Mouse (Mus musculus) mesoderm, embryonic 11.5 days (tissue): ENCODE measurements at regions not wholly inside any gene's neighbourhood (a gene's known extent, or its start where the extent isn't known, plus 50 kb on each side); places are given as distances from the start of the nearest gene placed in this dataset.
A peak's percentile ranks its signal among the peaks of the same experiment; 100 is the strongest.

Experiments
- DNase-seq: peaks from one replicate; pipeline ENCODE4 v3.0.0-alpha.2; 2012; ENCODE audit warnings: low read depth, low spot score

DNA sequence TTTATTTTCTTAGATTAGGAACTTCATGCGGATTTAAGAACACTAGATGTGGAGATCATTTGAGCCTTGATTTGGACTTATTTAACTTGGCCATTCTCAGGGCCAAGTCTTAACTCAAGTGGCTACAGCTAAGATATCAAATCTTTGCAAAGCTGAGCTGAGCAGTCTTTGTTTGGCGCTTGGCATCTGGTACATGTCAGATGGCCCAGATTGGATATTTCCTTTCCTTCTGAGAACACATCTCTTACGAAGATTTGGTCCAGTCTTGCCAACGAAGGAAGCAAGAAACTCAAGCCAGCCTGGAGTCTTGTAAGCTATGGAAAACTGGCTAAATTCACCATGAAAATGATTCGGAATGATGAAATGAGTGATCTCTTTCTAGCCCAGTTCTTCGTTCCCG lies 59.1 kb upstream of the Cdc42ep3 start:
- DNase-seq, result no peak

DNA sequence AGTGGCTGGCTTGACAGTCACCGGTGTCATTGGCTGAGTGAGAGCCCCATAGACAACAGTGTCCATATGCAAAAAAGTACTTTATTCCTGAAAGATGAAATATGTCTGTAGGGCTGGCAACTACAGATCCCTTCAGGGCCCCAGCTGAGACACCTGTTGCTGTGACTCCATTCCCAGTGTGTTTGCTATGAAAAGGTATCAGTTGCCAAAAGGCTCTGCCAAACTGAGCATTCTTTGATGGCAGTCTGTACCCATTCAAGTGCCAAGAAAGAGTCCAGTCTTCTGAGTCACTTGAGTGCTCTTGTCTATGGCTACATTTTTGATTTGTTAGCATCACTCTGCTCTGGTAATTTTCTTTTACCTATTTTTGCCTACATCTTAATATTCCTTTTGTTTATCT lies 63.1 kb upstream of the Cdc42ep3 start:
- no peak for DNase-seq

- no peak for DNase-seq
Measured at GRCm38 (mm10) chr17:79421618-79422017, 66.7 kb upstream of the Cdc42ep3 start.

DNA sequence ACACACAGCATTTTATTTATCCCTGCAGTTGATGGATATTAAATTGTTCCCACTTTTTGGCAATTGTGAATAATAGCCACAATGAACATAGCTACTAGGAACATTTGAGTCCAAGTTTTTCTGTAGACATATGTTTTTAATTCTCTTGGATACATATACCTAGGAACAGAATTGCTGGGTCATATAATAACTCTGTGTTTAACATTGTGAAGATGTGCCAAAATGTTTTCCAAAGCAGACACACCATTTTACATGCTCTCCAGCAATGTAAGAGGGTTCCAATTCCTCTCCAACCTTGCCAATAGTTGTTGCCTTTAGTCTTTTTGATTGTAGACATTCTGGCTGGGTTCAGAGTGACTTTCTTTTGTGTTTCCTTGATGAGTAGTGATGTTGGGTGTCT lies 84.3 kb upstream of the Cdc42ep3 start:
- no peak for DNase-seq

DNA sequence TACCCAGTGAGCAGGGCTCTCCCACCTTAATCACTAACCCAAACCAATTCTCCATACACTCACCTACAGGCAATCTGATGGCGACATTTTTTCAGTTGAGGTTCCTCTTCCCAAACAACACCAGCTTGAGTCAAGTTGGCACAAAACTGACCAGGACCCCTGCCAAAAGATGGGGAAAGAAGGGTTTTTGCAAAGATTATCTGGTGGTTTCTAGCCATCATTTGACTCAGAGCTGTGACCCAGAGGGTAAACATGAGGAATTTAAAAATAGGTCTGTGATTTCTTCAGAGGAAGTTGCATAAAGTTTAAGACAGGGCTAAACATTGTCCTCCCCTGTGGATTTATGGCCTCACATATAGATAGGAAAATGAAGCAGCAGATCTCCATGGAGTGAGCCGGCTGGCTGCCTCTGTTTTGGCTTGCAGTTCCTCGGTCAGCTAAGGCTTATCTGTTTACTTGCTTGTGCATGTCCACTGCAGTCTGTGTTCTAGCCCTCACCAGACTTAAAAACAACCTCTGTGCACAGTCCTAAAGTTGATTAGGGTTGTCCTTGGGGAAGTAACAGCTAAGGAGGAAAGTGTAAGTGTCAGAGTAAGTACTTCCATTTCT lies 87.7 kb upstream of the Cdc42ep3 start:
- no peak for DNase-seq

- no peak for DNase-seq
Measured at GRCm38 (mm10) chr17:79447170-79447569, 92.3 kb upstream of the Cdc42ep3 start.

- peak; percentile 55 for DNase-seq
Measured at GRCm38 (mm10) chr17:79451141-79451860, 96.4 kb upstream of the Cdc42ep3 start.

DNA sequence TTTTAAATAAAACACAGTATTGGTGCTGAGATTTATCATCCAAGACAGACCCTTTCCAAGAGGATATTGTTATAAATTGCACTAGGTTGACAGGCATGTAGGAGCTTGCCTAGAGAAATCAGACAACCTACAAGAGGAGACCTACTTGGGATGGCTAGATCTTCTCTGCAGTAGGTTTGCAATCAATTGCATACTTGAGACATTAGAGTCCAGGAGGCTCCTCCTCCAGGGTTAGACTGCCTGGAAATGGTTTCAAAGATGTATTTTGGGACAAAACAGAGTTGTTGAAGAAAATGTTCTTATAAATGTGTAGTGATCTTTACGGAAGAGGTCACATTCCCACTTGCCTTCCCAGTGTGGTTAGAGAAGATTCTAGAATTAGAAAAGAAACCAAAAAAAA lies 98.9 kb upstream of the Cdc42ep3 start:
- no peak for DNase-seq

- peak; percentile 22 for DNase-seq
Measured at GRCm38 (mm10) chr17:79454526-79454925, 99.6 kb upstream of the Cdc42ep3 start.

- DNase-seq, result no peak
Measured at GRCm38 (mm10) chr17:79455229-79455628, 100.3 kb upstream of the Cdc42ep3 start.

GRCm38 (mm10) chr17:79457636-79458035 lies 102.7 kb upstream of the Cdc42ep3 start:
- peak; percentile 61 for DNase-seq

DNA sequence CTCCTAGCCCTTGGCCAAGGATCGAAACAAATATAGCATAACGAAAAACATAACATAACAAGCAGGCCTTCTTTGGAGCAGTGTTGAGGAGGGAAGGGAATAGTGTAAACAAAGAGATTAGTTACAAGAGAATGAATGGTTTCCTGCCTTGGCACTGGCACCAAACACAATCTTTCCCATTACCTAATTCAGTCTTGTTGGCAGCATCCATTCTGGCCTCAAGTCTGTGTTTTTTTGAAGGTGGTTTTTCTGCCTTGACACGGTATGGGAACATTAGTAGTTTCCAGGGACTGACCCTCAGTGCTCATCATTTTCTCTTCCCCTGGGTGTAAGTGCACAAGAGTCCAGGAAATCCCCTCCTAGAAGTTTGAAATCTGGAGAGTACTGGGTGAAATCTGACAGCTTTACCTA lies 106.8 kb upstream of the Cdc42ep3 start:
- no peak for DNase-seq

DNA sequence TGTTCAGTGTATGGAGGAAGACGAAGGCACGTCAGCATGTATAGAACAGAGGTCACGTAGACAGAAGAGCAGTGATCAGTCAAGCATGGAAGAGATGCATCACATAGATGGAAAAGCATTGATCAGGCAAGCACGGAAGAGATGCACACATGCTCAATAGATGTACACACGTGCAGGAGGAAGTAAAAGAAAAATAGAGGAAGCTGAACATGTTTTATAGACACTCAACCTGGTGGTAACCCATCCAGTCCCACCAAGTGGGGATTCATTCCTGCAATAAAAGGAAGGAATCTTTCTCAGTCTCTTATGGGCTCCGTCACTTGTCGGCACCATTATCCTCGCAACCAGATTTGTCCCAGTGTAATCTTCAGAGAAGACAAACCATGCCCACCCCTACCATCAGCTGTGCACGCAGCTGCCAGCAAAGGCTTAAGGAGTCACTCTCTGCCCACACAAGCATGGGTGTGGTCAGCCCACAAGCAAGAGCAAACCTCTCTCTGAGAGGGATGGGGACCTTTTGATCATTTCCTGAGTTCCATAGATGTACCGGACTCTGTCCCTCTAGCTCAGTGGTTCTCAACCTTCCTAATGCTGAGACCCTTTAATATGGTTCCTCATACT lies 108.3 kb upstream of the Cdc42ep3 start:
- DNase-seq, result no peak

DNA sequence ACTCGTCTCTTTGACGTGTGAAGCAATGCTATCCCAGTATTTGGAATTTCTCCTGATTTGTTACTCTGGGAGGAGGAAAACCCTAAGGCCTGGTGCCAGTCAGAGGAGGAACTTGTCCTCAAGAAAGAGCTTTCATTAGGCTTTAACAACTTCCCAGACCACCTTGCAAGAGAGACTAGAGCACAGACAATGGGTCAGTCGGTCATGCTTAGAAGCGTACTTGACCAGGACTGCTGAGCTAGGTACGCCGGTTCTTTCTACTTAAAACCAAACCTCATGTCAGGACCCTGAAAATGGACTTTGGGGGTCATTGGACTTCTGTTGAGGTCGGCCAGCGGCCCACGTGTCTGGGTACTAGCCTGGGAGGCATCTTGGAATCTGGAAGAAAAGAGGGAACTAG lies 110.8 kb upstream of the Cdc42ep3 start:
- DNase-seq, result no peak

GRCm38 (mm10) chr17:79471639-79472038 lies 116.7 kb upstream of the Cdc42ep3 start:
- DNase-seq, result no peak

- no peak for DNase-seq
Measured at GRCm38 (mm10) chr17:79472106-79472995, 117.5 kb upstream of the Cdc42ep3 start.

DNA sequence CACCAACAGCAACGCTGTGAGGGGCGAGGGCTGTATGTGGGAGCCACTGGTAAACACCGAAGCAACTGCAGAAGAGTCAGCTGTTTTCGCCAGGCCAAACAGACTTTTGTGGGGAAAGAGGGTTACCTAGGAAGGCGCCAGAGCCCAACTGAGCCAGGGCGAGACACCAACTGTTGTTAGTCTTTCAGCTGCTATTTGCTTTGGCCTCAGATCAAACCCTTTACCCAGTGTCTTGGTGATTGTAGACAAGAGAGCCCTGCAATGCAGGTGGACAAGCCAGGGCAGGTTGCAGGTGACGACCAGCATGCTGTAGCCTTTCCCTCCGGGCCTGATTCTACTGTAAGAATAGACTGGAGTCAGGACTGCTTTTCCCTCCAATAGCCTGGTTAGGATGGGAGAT lies 121.8 kb upstream of the Cdc42ep3 start:
- DNase-seq, result no peak

DNA sequence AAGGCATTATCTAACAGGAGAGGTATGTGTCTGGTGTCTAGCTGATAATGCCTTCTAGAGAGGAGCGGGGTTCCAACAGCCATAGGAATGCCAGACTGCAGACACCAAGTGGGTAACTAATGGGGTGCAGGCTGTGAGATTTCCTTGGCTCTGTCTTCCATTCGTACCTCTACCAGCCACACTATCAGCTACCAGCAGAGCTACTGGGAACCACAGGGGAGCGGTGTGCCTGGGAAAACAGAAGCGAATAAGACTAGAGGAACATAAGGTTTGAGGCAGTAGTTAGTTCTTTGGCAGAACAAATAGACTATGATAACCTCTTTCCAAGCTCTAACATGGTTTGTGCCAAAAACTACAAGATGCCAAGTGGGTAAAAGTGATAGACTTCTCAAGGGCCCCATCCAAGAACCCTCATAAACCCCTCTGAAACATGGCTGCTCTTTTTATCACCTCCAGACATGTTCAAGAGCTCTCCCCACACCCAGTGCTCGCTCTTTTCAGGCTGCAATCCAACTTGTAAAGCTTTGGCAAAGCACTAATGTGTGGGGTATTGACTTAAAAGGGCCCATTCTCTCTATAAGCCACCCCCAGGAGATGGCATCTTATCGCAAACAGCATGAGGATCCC lies 126.3 kb upstream of the Cdc42ep3 start:
- no peak for DNase-seq

- DNase-seq, result no peak
Measured at GRCm38 (mm10) chr17:79481936-79482335, 127.0 kb upstream of the Cdc42ep3 start.

DNA sequence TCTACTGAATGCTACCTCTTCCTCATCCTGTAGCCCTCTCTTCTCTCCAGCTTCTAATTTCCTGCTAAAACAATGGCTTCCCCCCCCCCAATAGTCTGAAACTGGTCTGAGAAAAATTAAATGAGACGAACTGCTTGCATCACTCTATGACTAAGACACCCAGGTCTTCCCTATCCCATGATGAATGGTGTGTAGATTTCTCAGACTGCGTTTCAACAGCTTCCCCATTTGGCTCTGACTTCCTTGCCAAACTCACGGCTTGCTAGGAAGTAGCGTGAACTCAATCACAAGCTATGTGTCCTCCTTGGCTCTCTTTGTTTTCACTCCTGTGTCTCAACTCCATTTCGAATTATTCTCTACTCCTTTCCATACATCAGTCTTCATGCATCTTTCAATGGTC lies 126.4 kb upstream of the Rmdn2 start:
- no peak for DNase-seq

DNA sequence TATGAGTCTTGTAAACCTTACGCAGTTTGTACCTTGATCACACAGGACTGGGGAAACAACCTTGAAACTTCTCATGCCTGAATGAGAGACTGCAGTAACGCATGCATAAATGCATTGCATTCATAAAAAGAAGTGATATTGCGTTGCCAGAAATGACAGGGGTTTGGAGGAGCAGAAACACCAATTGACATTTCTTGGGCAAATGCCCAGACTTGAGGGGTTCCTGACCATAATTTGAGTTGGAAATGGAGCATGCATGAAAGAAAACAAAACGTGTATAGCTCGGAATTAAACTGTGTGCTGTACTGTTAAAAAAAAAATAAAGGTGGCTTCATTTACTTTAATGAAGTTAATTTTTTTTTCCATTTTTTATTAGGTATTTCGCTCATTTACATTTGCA lies 122.4 kb upstream of the Rmdn2 start:
- no peak for DNase-seq

DNA sequence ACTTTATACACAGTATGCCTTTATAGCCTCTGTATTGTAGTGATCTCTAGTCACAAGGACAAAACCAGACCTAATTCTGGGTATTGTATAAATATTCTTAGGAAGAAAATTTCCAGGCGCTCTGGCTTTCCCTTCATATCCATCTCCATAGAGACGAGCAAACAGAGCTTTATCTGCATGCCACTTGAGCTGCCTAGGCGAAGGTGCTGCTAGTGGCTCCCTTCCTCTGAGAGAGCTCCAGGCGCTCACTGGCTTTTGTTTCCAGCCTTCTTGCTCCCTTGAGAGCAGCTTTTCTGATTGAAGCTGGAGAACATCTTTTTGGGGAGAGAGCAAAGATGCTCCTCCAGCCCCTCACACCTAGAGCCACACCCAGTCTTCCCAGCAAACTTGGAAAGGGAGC lies 114.0 kb upstream of the Rmdn2 start:
- no peak for DNase-seq
